Mouse (Mus musculus) hindbrain, embryonic 15.5 days (tissue): Measurements from ENCODE around the gene Ptprt. TPM values are rescaled to one million over a fixed set of nuclear protein-coding genes. Genes with fewer than 3 reads are reported as not detected.
A peak's percentile ranks its signal among the peaks of the same experiment; 100 is the strongest.

Experiments
- ATAC-seq: fragments of 200-750 bp; cut with Nextera tagmentation; 2 replicates; pipeline ENCODE4 v1.8.0; 2017; ENCODE audit warnings: low read depth, moderate number of reproducible peaks, moderate TSS enrichment; ENCODE audit not compliant: low FRiP score
- H3K27ac ChIP-seq: fragments of 300-500 bp; sonication (generic); replicated peaks from 2 replicates; pipeline ENCODE4 v1.5.1; 2015; ENCODE audit warnings: mild to moderate bottlenecking, inconsistent platforms
- H3K27me3 ChIP-seq: fragments of 300-500 bp; sonication (generic); 2 replicates; pipeline ENCODE4 v1.6.1; 2015; ENCODE audit warnings: control low read depth, inconsistent platforms
- H3K36me3 ChIP-seq: fragments of 300-500 bp; sonication (generic); 2 replicates; pipeline ENCODE4 v1.6.1; 2015; ENCODE audit warnings: control low read depth, inconsistent platforms
- H3K4me1 ChIP-seq: fragments of 300-500 bp; sonication (generic); replicated peaks from 2 replicates; pipeline ENCODE4 v1.6.1; 2015; ENCODE audit warnings: control low read depth, inconsistent platforms
- H3K4me2 ChIP-seq: fragments of 300-500 bp; sonication (generic); 2 replicates; pipeline ENCODE4 v1.6.1; 2015; ENCODE audit warnings: moderate library complexity, mild to moderate bottlenecking, inconsistent platforms
- H3K4me3 ChIP-seq: fragments of 300-500 bp; sonication (generic); 2 replicates; pipeline ENCODE4 v1.5.1; 2015; ENCODE audit warnings: mild to moderate bottlenecking, inconsistent platforms
- H3K9ac ChIP-seq: fragments of 300-500 bp; sonication (generic); 2 replicates; pipeline ENCODE4 v1.6.1; 2015; ENCODE audit warnings: inconsistent platforms
- H3K9me3 ChIP-seq: fragments of 300-500 bp; sonication (generic); 2 replicates; pipeline ENCODE4 v1.6.1; 2016; ENCODE audit warnings: control low read depth, inconsistent platforms
- WGBS: fragments of 180-500 bp; shearing (Covaris S2); methylation state at CpG from one replicate; pipeline ENCODE4 v1.1.7; 2015; 5-methylcytosine and 5-hydroxymethylcytosine counted together
- polyA plus RNA-seq: library from polyadenylated mRNA; unstranded; fragments of >200 nt; fragmentation: Nextera tagmentation; extraction: Ambion mirVana; gene quantifications from 2 replicates; pipeline ENCODE4 v1.2.1, GENCODE M21; 2015

Gene Ptprt
- polyA plus RNA-seq, 1 experiment from 2014 or later = 14.2 TPM

- Histone ChIP-seq H3K27me3 (no peaks in the 10 kb centered on the region), H3K36me3 (no peaks in the 10 kb centered on the region), H3K4me2 (no peak overlapping the region), H3K27ac (no peak overlapping the region), H3K4me1 (0 out of 2 replicates have a peak, but pooled peaks cover 4% of the 10 kb centered on the region), H3K4me3 (no peak overlapping the region), H3K9ac (no peak overlapping the region), H3K9me3 (no peaks in the 10 kb centered on the region)
- 85% methylated on average over 4 of the region's 4 CpGs for WGBS
- no peak for ATAC-seq
These were observed 1052.5 kb downstream of the Ptprt start for GRCm38 (mm10) chr2:161608401-161608800.

DNA sequence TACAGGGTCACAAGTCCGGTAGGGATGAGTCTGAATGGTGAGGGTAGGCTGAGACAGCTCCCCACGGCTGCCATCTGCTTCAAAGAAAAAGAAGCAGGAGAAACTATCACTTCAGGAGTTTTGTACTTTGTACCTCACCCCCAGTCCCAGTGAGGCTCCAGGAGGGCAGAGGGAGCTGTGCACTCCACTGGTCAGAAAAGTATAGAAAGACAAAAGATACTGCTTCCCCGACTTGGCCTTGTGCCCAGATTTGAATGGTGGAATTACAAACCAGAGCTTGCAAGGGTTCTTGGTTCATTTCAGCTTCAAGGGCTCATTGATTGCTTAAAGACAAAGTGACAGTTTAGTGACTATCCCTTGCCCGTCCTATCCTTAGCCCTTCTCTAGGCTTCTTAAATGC, 1053.6 kb downstream of the Ptprt start:
- no peak overlapping the region for H3K4me3 ChIP-seq
- no peak overlapping the region for H3K27ac ChIP-seq
- no peak overlapping the region for H3K9ac ChIP-seq
- no peak for ATAC-seq
- no peak overlapping the region for H3K4me2 ChIP-seq
- no peaks in the 10 kb centered on the region for H3K27me3 ChIP-seq
- WGBS = 67% methylated on average over 4 of the region's 4 CpGs
- H3K4me1 ChIP-seq = 0 out of 2 replicates have a peak, but pooled peaks cover 4% of the 10 kb centered on the region
- H3K36me3 ChIP-seq = no peaks in the 10 kb centered on the region
- H3K9me3 ChIP-seq = no peaks in the 10 kb centered on the region

DNA sequence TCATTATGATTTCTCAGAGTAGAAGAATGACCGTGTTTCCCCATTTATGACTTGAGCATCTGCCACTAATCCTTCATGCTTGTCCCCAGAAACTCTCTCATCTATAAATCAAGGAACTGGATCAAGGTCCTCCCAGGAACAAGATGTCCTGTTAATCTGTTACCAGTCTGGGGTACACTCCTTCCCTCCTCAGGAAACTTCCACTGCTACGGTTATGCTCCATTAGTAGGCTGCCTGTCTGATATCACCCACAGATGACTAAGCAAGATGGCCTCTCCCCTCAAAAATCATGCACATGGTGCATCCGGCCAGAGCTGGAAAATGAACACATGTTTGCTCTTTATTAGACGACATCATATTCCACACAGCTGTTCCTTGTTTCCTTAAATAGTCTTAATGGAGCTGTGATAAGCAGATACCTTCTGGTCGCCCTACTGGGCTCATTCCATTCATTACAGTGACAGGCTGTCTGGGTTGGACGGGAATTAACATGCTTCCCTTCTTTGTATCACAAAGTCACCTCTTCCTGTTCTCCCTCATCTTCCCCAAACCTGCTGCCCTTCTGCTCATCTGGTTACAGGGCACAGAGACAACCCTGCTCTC, 1060.6 kb downstream of the Ptprt start:
- 67% methylated on average over 6 of the region's 6 CpGs for WGBS
- no peak for ATAC-seq

GRCm38 (mm10) chr2:161593391-161594152, 1067.4 kb downstream of the Ptprt start:
- 89% methylated on average over 7 of the region's 7 CpGs for WGBS
- Histone ChIP-seq H3K9me3 (no peaks in the 10 kb centered on the region), H3K4me2 (no peak overlapping the region), H3K36me3 (no peaks in the 10 kb centered on the region), H3K9ac (no peak overlapping the region), H3K27ac (no peak overlapping the region), H3K4me3 (no peak overlapping the region), H3K27me3 (no peaks in the 10 kb centered on the region), H3K4me1 (no peaks in the 10 kb centered on the region)
- no peak for ATAC-seq

More for the DNA sequence above, 1060.6 kb downstream of the Ptprt start:
- no peak overlapping the region for H3K4me3 ChIP-seq
- no peak overlapping the region for H3K27ac ChIP-seq
- H3K4me2 ChIP-seq = no peak overlapping the region
- H3K9ac ChIP-seq = no peak overlapping the region
- no peaks in the 10 kb centered on the region for H3K27me3 ChIP-seq
- H3K4me1 ChIP-seq = no peaks in the 10 kb centered on the region
- H3K9me3 ChIP-seq = no peaks in the 10 kb centered on the region
- no peaks in the 10 kb centered on the region for H3K36me3 ChIP-seq

GRCm38 (mm10) chr2:161574401-161574800, 1086.5 kb downstream of the Ptprt start:
- Histone ChIP-seq H3K27ac (no peak overlapping the region), H3K4me3 (no peak overlapping the region), H3K4me1 (0 out of 2 replicates have a peak, but pooled peaks cover 7% of the 10 kb centered on the region), H3K4me2 (no peak overlapping the region), H3K27me3 (no peaks in the 10 kb centered on the region), H3K9me3 (no peaks in the 10 kb centered on the region), H3K9ac (no peak overlapping the region), H3K36me3 (no peaks in the 10 kb centered on the region)
- no peak for ATAC-seq

DNA sequence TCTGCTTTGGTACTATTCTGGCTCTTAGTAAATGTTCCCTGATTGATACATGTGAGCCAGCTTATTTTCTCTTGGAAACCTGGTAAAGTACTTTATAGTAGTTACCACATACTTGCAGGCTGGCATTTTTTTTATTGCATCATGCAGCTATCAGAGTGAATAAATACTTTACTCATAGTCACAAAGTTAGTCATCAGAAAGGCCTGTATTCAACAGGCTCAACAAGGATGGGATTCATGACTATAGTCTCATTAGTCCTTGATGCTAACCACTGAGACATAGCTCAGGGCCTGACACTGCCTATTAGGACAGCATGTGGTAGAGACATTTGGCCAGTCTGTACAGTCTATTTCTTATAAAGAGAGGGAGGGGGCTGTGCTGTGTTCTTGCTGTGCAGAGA, 1088.7 kb downstream of the Ptprt start:
- Histone ChIP-seq H3K4me3 (no peak overlapping the region), H3K27me3 (no peaks in the 10 kb centered on the region), H3K36me3 (no peaks in the 10 kb centered on the region), H3K9me3 (no peaks in the 10 kb centered on the region), H3K27ac (no peak overlapping the region), H3K4me1 (0 out of 2 replicates have a peak, but pooled peaks cover 7% of the 10 kb centered on the region), H3K4me2 (no peak overlapping the region), H3K9ac (no peak overlapping the region)
- no peak for ATAC-seq

GRCm38 (mm10) chr2:161570236-161570995, 1090.5 kb downstream of the Ptprt start:
- no peak overlapping the region for H3K27ac ChIP-seq
- no peak overlapping the region for H3K9ac ChIP-seq
- H3K36me3 ChIP-seq = no peaks in the 10 kb centered on the region
- H3K4me2 ChIP-seq = no peak overlapping the region
- no peaks in the 10 kb centered on the region for H3K9me3 ChIP-seq
- 0 out of 2 replicates have a peak, but pooled peaks cover 7% of the 10 kb centered on the region for H3K4me1 ChIP-seq
- WGBS = 56% methylated on average over 10 of the region's 10 CpGs
- no peaks in the 10 kb centered on the region for H3K27me3 ChIP-seq
- no peak for ATAC-seq
- H3K4me3 ChIP-seq = no peak overlapping the region

DNA sequence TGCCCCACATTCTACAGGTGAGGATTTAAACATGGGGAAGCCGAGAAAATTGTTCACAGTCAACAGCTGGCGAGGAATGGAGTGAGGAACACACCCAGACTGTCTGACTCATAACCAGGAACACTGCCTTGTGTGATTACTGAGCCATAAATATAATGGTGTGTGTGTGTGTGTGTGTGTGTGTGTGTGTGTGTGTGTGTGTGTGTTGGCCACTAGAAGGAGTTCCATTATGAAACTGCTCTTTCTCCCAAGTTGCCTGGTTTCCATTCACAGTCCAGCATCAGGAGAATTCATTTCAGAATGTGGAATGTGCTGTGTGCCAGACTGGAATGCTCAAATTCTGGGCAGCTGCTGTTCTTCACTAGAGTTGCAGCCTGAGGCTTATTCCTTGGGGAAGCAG, 1099.4 kb downstream of the Ptprt start:
- no peak overlapping the region for H3K4me3 ChIP-seq
- no peak overlapping the region for H3K27ac ChIP-seq
- H3K4me1 ChIP-seq = no peaks in the 10 kb centered on the region
- WGBS = 92% methylated on average over 2 of the region's 2 CpGs
- no peaks in the 10 kb centered on the region for H3K36me3 ChIP-seq
- no peaks in the 10 kb centered on the region for H3K27me3 ChIP-seq
- no peak for ATAC-seq
- H3K9me3 ChIP-seq = no peaks in the 10 kb centered on the region
- no peak overlapping the region for H3K9ac ChIP-seq
- no peak overlapping the region for H3K4me2 ChIP-seq

DNA sequence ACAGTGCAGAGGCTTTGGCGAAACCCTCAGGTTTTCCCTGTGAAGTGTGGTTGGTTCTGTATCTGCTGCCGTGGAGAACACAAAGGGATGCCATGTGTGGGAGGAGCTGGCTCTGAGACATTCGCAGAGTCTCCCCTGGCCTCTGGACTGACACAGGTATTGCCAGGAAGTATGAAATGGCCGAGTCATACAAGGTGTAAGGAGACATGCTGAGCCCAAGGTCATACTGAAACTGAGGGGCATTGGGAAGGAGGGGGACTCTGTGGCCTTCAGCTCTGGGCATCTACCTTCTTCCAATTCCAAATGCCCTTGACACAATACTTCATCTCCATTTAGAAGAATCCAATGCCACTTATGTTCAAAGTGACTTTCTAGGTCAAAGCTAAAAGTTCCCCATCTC, 1103.1 kb downstream of the Ptprt start:
- Histone ChIP-seq H3K4me1 (no peaks in the 10 kb centered on the region), H3K27ac (no peak overlapping the region), H3K4me3 (no peak overlapping the region), H3K27me3 (no peaks in the 10 kb centered on the region), H3K9ac (no peak overlapping the region), H3K9me3 (no peaks in the 10 kb centered on the region), H3K36me3 (no peaks in the 10 kb centered on the region), H3K4me2 (no peak overlapping the region)
- WGBS = 74% methylated on average over 4 of the region's 4 CpGs
- ATAC-seq = no peak

DNA sequence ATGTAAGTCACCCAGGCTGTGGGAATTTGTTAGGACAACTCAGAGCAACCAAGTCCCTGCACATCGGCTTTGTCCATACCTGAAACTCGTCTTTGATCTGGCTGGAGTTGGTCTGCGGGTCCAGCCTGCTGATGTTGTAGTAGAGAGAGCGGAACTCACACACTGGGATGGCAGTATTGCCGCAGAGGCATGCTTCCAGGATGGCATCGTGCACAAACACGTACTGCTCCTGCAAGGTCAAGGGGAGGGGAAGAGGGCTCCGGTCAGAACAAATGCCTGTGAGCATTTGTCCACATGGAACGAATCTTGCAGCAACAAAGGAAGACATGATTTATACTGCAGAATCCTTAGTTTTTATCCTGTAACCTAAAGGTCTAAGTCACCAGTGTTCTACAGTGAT, 1107.3 kb downstream of the Ptprt start:
- 82% methylated on average over 9 of the region's 9 CpGs for WGBS
- no peak for ATAC-seq

DNA sequence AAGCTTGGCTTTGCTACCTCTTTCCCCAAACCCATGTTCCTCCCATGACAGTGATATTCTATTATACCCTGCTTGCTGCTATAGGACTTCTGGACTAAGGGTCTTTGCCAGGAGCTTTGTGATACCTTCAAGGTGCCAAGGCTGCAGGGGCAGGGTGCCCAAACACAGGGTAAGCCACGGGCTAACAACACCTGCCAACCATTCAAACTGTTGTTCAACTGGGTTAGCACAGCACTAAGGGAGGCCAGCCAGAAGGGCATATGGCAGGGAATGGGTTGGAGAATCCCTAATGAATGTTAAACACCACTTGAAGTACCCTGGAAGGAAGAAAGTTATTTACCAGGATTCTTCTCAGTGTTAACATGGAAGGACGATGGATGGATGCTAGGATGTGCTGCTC, 1108.9 kb downstream of the Ptprt start:
- no peak for ATAC-seq
- WGBS = 82% methylated on average over 2 of the region's 2 CpGs
- no peaks in the 10 kb centered on the region for H3K9me3 ChIP-seq

More for the DNA sequence above, 1107.3 kb downstream of the Ptprt start:
- no peak overlapping the region for H3K4me2 ChIP-seq
- no peak overlapping the region for H3K27ac ChIP-seq
- no peak overlapping the region for H3K4me3 ChIP-seq
- H3K27me3 ChIP-seq = no peaks in the 10 kb centered on the region
- H3K9me3 ChIP-seq = no peaks in the 10 kb centered on the region
- H3K4me1 ChIP-seq = no peaks in the 10 kb centered on the region
- H3K36me3 ChIP-seq = no peaks in the 10 kb centered on the region
- H3K9ac ChIP-seq = no peak overlapping the region

DNA sequence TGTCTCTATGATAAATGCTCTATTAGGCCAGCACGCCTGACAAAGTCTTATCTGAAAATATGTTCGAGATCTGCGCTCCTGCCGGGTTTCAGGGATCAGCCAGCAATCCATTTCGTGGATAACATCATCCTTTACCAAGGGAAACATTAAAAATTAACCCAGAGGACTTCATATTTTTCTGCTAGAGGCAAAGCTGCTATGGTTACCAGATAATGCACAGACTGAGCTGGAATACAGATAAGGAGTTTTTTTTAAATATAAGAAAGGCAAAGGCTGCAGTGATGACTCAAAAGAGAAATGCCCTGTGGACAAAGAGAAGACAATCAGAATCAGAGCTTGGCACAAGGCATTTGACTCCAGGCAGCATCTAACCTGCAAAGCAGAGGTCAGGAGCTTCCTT, 1111.4 kb downstream of the Ptprt start:
- H3K9me3 ChIP-seq = no peaks in the 10 kb centered on the region
- no peak for ATAC-seq
- no peaks in the 10 kb centered on the region for H3K27me3 ChIP-seq
- 57% methylated on average over 5 of the region's 5 CpGs for WGBS
- no peak overlapping the region for H3K4me3 ChIP-seq
- no peak overlapping the region for H3K9ac ChIP-seq
- H3K4me2 ChIP-seq = no peak overlapping the region
- 0 out of 2 replicates have a peak overlapping the region, but pooled peaks have one; percentile 17 for H3K27ac ChIP-seq
- H3K4me1 ChIP-seq = no peaks in the 10 kb centered on the region
- no peaks in the 10 kb centered on the region for H3K36me3 ChIP-seq

More for the DNA sequence above, 1108.9 kb downstream of the Ptprt start:
- no peak overlapping the region for H3K4me2 ChIP-seq
- H3K4me3 ChIP-seq = no peak overlapping the region
- no peak overlapping the region for H3K27ac ChIP-seq
- H3K9ac ChIP-seq = no peak overlapping the region
- no peaks in the 10 kb centered on the region for H3K27me3 ChIP-seq
- H3K36me3 ChIP-seq = no peaks in the 10 kb centered on the region
- H3K4me1 ChIP-seq = no peaks in the 10 kb centered on the region
